Mouse (Mus musculus) limb, embryonic 13.5 days (tissue): ENCODE data around the gene Rbfox1. TPM values are rescaled to one million over a fixed set of nuclear protein-coding genes. Genes with fewer than 3 reads are reported as not detected.

Experiments
- ATAC-seq: fragments of 200-750 bp; cut with Nextera tagmentation; 2 replicates; pipeline ENCODE4 v1.8.0; 2017; ENCODE audit warnings: low read depth, moderate number of reproducible peaks, moderate TSS enrichment; ENCODE audit not compliant: low FRiP score
- H3K27ac ChIP-seq: fragments of 300-500 bp; sonication (generic); 2 replicates; pipeline ENCODE4 v1.5.1; 2015; ENCODE audit warnings: inconsistent platforms, mild to moderate bottlenecking, moderate library complexity
- H3K27me3 ChIP-seq: fragments of 300-500 bp; sonication (generic); 2 replicates; pipeline ENCODE4 v1.6.1; 2015; ENCODE audit warnings: mild to moderate bottlenecking, inconsistent platforms
- H3K36me3 ChIP-seq: fragments of 300-500 bp; sonication (generic); 2 replicates; pipeline ENCODE4 v1.6.1; 2015; ENCODE audit warnings: inconsistent platforms, mild to moderate bottlenecking, moderate library complexity
- H3K4me1 ChIP-seq: fragments of 300-500 bp; sonication (generic); 2 replicates; pipeline ENCODE4 v1.6.1; 2015; ENCODE audit warnings: inconsistent platforms
- H3K4me2 ChIP-seq: fragments of 300-500 bp; sonication (generic); replicated peaks from 2 replicates; pipeline ENCODE4 v1.6.1; 2015; ENCODE audit warnings: inconsistent platforms, mild to moderate bottlenecking, moderate library complexity
- H3K4me3 ChIP-seq: fragments of 300-500 bp; sonication (generic); 2 replicates; pipeline ENCODE4 v1.5.1; 2015; ENCODE audit warnings: moderate library complexity, mild to moderate bottlenecking, inconsistent platforms
- H3K9ac ChIP-seq: fragments of 300-500 bp; sonication (generic); 2 replicates; pipeline ENCODE4 v1.6.1; 2015; ENCODE audit warnings: mild to moderate bottlenecking, inconsistent platforms
- H3K9me3 ChIP-seq: fragments of 300-500 bp; sonication (generic); 2 replicates; pipeline ENCODE4 v1.6.1; 2016; ENCODE audit warnings: inconsistent platforms
- WGBS: fragments of 180-500 bp; shearing (Covaris S2); methylation state at CpG from one replicate; pipeline ENCODE4 v1.1.7; 2015; 5-methylcytosine and 5-hydroxymethylcytosine counted together
- polyA plus RNA-seq: library from polyadenylated mRNA; unstranded; fragments of >200 nt; fragmentation: Nextera tagmentation; extraction: Ambion mirVana; gene quantifications from 2 replicates; pipeline ENCODE4 v1.2.1, GENCODE M21; 2015

The Rbfox1 gene
- polyA plus RNA-seq, 1 experiment from 2014 or later = 4.1 TPM

- no peaks in the 10 kb centered on the region for H3K36me3 ChIP-seq
Observed at GRCm38 (mm10) chr16:6555776-6556175, 670.6 kb downstream of the Rbfox1 start.

DNA sequence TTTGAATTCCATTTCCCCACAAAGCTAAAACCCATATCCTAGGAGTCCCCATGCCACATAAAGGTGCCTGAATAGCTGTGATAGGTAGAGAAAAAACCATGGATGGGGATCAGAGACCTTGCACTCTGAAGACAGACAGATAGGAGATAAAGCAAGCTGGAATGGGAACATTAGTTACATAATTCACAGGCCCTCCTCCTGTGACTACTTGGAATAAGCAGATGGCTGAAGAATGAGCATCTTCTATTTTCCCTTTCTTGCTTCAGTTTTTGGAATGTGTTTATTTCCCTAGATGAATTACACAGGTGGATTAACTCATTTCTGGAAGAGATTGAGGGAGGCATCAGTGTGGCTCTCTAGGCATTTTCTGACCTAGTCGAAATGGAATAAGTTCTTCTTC lies 672.6 kb downstream of the Rbfox1 start:
- no peak for ATAC-seq
- H3K4me1 ChIP-seq = no peaks in the 10 kb centered on the region
- no peaks in the 10 kb centered on the region for H3K36me3 ChIP-seq
- no peaks in the 10 kb centered on the region for H3K27me3 ChIP-seq
- no peaks in the 10 kb centered on the region for H3K9me3 ChIP-seq
- no peak overlapping the region for H3K4me3 ChIP-seq
- 78% methylated on average over 1 of the region's 1 CpGs for WGBS
- H3K4me2 ChIP-seq = no peak overlapping the region
- no peak overlapping the region for H3K9ac ChIP-seq
- no peak overlapping the region for H3K27ac ChIP-seq

More at GRCm38 (mm10) chr16:6555776-6556175, 670.6 kb downstream of the Rbfox1 start:
- Histone ChIP-seq H3K27me3 (no peaks in the 10 kb centered on the region), H3K27ac (no peak overlapping the region), H3K4me1 (no peaks in the 10 kb centered on the region), H3K9me3 (no peaks in the 10 kb centered on the region), H3K9ac (no peak overlapping the region), H3K4me3 (no peak overlapping the region), H3K4me2 (no peak overlapping the region)
- 59% methylated on average over 4 of the region's 4 CpGs for WGBS
- ATAC-seq = no peak

- H3K4me2 ChIP-seq = no peak overlapping the region
- H3K27me3 ChIP-seq = no peaks in the 10 kb centered on the region
- H3K4me1 ChIP-seq = no peaks in the 10 kb centered on the region
- no peaks in the 10 kb centered on the region for H3K9me3 ChIP-seq
- H3K36me3 ChIP-seq = no peaks in the 10 kb centered on the region
- WGBS = 91% methylated on average over 2 of the region's 2 CpGs
- H3K4me3 ChIP-seq = no peak overlapping the region
- ATAC-seq = no peak
- no peak overlapping the region for H3K9ac ChIP-seq
- no peak overlapping the region for H3K27ac ChIP-seq
Observed at GRCm38 (mm10) chr16:6584700-6585099, 699.5 kb downstream of the Rbfox1 start.

GRCm38 (mm10) chr16:6585204-6585603 lies 700.0 kb downstream of the Rbfox1 start:
- H3K36me3 ChIP-seq = no peaks in the 10 kb centered on the region
- H3K27me3 ChIP-seq = no peaks in the 10 kb centered on the region
- H3K9me3 ChIP-seq = no peaks in the 10 kb centered on the region
- no peak overlapping the region for H3K4me3 ChIP-seq
- H3K9ac ChIP-seq = no peak overlapping the region
- no peak overlapping the region for H3K4me2 ChIP-seq
- no peaks in the 10 kb centered on the region for H3K4me1 ChIP-seq
- no peak overlapping the region for H3K27ac ChIP-seq
- WGBS = 91% methylated on average over 1 of the region's 1 CpGs
- no peak for ATAC-seq

GRCm38 (mm10) chr16:6616526-6616925 lies 731.4 kb downstream of the Rbfox1 start:
- Histone ChIP-seq H3K27ac (no peak overlapping the region), H3K9me3 (no peaks in the 10 kb centered on the region), H3K4me2 (no peak overlapping the region), H3K36me3 (no peaks in the 10 kb centered on the region), H3K9ac (no peak overlapping the region), H3K27me3 (no peaks in the 10 kb centered on the region), H3K4me3 (no peak overlapping the region), H3K4me1 (no peaks in the 10 kb centered on the region)
- no peak for ATAC-seq
- WGBS = 81% methylated on average over 1 of the region's 1 CpGs

DNA sequence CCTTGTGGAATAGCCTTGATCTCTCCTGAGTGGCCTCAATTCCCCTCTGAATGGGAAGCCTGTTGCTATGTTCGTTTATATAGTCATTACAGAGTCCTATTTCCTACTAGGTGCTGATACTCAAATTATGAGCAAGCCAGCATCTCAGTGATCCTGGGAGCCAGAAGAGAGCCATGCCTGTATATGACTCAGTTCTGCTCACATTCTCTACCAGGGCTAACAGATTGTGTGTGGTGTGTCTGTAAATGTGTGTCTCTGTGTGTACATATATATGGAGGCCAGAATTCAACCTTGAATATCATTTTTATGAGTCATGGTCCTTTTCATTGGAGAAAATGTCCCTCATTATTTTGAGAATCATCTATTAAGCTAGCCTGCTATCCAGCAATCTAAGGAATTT lies 755.2 kb downstream of the Rbfox1 start:
- H3K4me1 ChIP-seq = no peaks in the 10 kb centered on the region
- H3K4me2 ChIP-seq = no peak overlapping the region
- ATAC-seq = no peak
- H3K27ac ChIP-seq = no peak overlapping the region
- WGBS = 77% methylated on average over 1 of the region's 1 CpGs
- H3K9ac ChIP-seq = no peak overlapping the region
- H3K9me3 ChIP-seq = no peaks in the 10 kb centered on the region
- no peaks in the 10 kb centered on the region for H3K27me3 ChIP-seq
- H3K36me3 ChIP-seq = no peaks in the 10 kb centered on the region
- H3K4me3 ChIP-seq = no peak overlapping the region

DNA sequence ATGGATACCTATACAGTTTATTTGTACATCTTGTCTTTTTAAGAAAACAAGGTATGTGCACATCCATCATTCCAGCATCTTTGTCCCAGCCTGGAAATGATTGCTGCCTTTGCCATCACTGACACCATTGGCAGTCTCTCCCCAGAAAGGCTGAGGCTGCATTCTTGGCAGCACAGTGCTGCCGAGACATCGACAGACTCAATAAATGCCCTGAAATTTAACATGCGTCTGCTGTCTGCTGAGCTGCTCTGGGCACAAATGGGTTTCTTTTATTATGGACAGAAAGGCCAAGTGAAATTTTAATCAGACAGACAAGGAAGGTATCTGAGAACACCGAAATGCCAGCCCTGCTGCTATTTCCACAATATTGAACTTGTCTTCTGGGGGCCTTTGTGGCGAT lies 761.8 kb downstream of the Rbfox1 start:
- no peaks in the 10 kb centered on the region for H3K9me3 ChIP-seq
- WGBS = 76% methylated on average over 5 of the region's 5 CpGs

GRCm38 (mm10) chr16:6648753-6649152 lies 763.6 kb downstream of the Rbfox1 start:
- H3K9ac ChIP-seq = no peak overlapping the region
- WGBS = 90% methylated on average over 1 of the region's 1 CpGs

More for the DNA sequence above, 761.8 kb downstream of the Rbfox1 start:
- H3K4me1 ChIP-seq = no peaks in the 10 kb centered on the region
- H3K9ac ChIP-seq = no peak overlapping the region
- H3K27ac ChIP-seq = no peak overlapping the region
- no peaks in the 10 kb centered on the region for H3K36me3 ChIP-seq
- no peaks in the 10 kb centered on the region for H3K27me3 ChIP-seq
- no peak overlapping the region for H3K4me2 ChIP-seq
- H3K4me3 ChIP-seq = no peak overlapping the region
- ATAC-seq = no peak

DNA sequence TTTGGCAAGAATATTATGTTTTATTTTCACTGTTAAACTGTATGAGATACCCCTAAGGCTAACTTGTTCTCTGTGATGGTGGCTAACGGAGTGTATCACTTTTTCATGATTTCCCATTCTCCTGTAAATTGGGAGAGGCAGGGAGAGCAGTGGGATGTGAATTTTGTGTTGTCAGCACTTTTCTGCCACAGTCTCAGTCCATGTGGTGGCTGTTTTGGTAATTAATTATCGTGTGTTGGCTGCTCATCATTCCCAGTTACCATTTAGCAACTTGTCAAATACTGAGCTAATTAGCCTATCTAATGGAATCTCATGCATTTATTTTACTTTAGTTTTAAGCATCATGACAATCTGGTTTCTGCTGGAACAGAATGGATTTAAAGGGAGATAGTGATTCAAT lies 773.4 kb downstream of the Rbfox1 start:
- 70% methylated on average over 2 of the region's 2 CpGs for WGBS

More at GRCm38 (mm10) chr16:6648753-6649152, 763.6 kb downstream of the Rbfox1 start:
- Histone ChIP-seq H3K4me1 (no peaks in the 10 kb centered on the region), H3K36me3 (no peaks in the 10 kb centered on the region), H3K27me3 (no peaks in the 10 kb centered on the region), H3K9me3 (no peaks in the 10 kb centered on the region), H3K4me2 (no peak overlapping the region), H3K27ac (no peak overlapping the region), H3K4me3 (no peak overlapping the region)
- no peak for ATAC-seq

GRCm38 (mm10) chr16:6686076-6686757 lies 801.1 kb downstream of the Rbfox1 start:
- no peak overlapping the region for H3K9ac ChIP-seq
- H3K27ac ChIP-seq = no peak overlapping the region
- ATAC-seq = no peak
- no peaks in the 10 kb centered on the region for H3K27me3 ChIP-seq
- peaks cover 3% of the 10 kb centered on the region; the same call in 1 of the 2 replicates for H3K9me3 ChIP-seq
- WGBS = 100% methylated on average over 1 of the region's 1 CpGs
- H3K4me3 ChIP-seq = no peak overlapping the region
- H3K36me3 ChIP-seq = no peaks in the 10 kb centered on the region
- H3K4me2 ChIP-seq = no peak overlapping the region
- no peaks in the 10 kb centered on the region for H3K4me1 ChIP-seq

More for the DNA sequence above, 773.4 kb downstream of the Rbfox1 start:
- Histone ChIP-seq H3K4me3 (no peak overlapping the region), H3K27ac (no peak overlapping the region), H3K9me3 (peaks cover 10% of the 10 kb centered on the region; the same call in 1 of the 2 replicates), H3K4me2 (no peak overlapping the region), H3K4me1 (no peaks in the 10 kb centered on the region), H3K27me3 (no peaks in the 10 kb centered on the region), H3K9ac (no peak overlapping the region), H3K36me3 (no peaks in the 10 kb centered on the region)
- ATAC-seq = no peak

DNA sequence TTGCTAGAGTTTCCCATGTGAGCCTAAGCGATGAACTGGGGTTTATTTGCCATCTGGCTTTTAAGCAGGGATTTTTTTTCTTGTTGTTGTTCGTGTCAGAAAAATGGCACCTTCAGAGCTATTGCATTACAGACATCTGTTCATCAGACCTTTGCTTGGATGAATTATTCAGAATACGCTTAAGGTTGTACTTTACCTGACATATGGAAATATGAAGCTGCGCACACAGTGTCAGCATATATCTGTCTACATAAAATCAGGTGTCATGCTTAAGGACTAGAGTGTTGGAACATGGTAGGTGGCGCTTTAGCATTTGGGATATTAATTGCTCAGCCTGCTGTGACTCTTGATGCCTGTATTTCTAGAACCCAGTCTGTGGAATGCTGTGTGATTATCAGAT lies 819.7 kb downstream of the Rbfox1 start:
- Histone ChIP-seq H3K4me2 (no peak overlapping the region), H3K9me3 (no peaks in the 10 kb centered on the region), H3K36me3 (no peaks in the 10 kb centered on the region), H3K27me3 (no peaks in the 10 kb centered on the region), H3K9ac (no peak overlapping the region), H3K27ac (no peak overlapping the region), H3K4me1 (no peaks in the 10 kb centered on the region), H3K4me3 (no peak overlapping the region)
- WGBS = 78% methylated on average over 5 of the region's 5 CpGs
- ATAC-seq = no peak

GRCm38 (mm10) chr16:6712341-6712740 lies 827.2 kb downstream of the Rbfox1 start:
- no peak overlapping the region for H3K4me3 ChIP-seq
- no peak for ATAC-seq
- H3K36me3 ChIP-seq = no peaks in the 10 kb centered on the region
- H3K27me3 ChIP-seq = no peaks in the 10 kb centered on the region
- no peak overlapping the region for H3K9ac ChIP-seq
- 96% methylated on average over 1 of the region's 1 CpGs for WGBS
- H3K27ac ChIP-seq = no peak overlapping the region
- peaks cover 5% of the 10 kb centered on the region for H3K4me1 ChIP-seq
- no peaks in the 10 kb centered on the region for H3K9me3 ChIP-seq
- no peak overlapping the region for H3K4me2 ChIP-seq

- no peaks in the 10 kb centered on the region for H3K9me3 ChIP-seq
- no peak overlapping the region for H3K4me3 ChIP-seq
- no peak for ATAC-seq
- H3K27me3 ChIP-seq = no peaks in the 10 kb centered on the region
- 76% methylated on average over 4 of the region's 4 CpGs for WGBS
- no peak overlapping the region for H3K4me2 ChIP-seq
- H3K9ac ChIP-seq = no peak overlapping the region
- no peak overlapping the region for H3K27ac ChIP-seq
- H3K4me1 ChIP-seq = peaks cover 5% of the 10 kb centered on the region
- H3K36me3 ChIP-seq = no peaks in the 10 kb centered on the region
Observed at GRCm38 (mm10) chr16:6715245-6715644, 830.1 kb downstream of the Rbfox1 start.
